Mouse (Mus musculus) spleen, adult 2 months (tissue): ENCODE measurements around the gene Zfp984. TPM values are rescaled to one million over a fixed set of nuclear protein-coding genes. Genes with fewer than 3 reads are reported as not detected.
"Not testable (repeated sequence)": the region's sequence is repeated elsewhere in the genome, so short reads cannot be mapped to it uniquely, and the experiment has no call there.

ENCODE experiments used
- DNase-seq, 2 experiments: peaks; one replicate each; pipeline versions ENCODE4 v3.0.0 to v3.0.0-alpha.2; 2012 to 2021; ENCODE audit warnings: low spot score in 2 of 2, low read depth in 1 of 2
- H3K27ac ChIP-seq: fragments of 200-500 bp; 2 replicates; pipeline ENCODE4 v1.5.1; 2012; ENCODE audit warnings: low read length, inconsistent platforms; ENCODE audit not compliant: insufficient read depth
- H3K27me3 ChIP-seq: fragments of 200-500 bp; 2 replicates; pipeline ENCODE4 v1.6.1; 2012; ENCODE audit warnings: mild to moderate bottlenecking, moderate library complexity, low read length, inconsistent platforms; ENCODE audit not compliant: control insufficient read depth, insufficient read depth
- H3K36me3 ChIP-seq: fragments of 200-500 bp; 2 replicates; pipeline ENCODE4 v1.6.1; 2012; ENCODE audit warnings: mild to moderate bottlenecking, low read length, inconsistent platforms; ENCODE audit not compliant: control insufficient read depth, insufficient read depth
- H3K4me1 ChIP-seq: fragments of 200-500 bp; 2 replicates; pipeline ENCODE4 v1.6.1; 2011; ENCODE audit warnings: inconsistent platforms; ENCODE audit not compliant: control insufficient read depth, insufficient read depth, insufficient read length
- H3K4me3 ChIP-seq: fragments of 200-500 bp; 2 replicates; pipeline ENCODE4 v1.5.1; 2011; ENCODE audit warnings: mild to moderate bottlenecking, inconsistent platforms; ENCODE audit not compliant: insufficient read depth, insufficient read length; ENCODE audit errors: extremely low read depth
- WGBS: fragments of 180-500 bp; shearing (Covaris S2); methylation state at CpG from one replicate; pipeline ENCODE4 v1.1.7; 2018; 5-methylcytosine and 5-hydroxymethylcytosine counted together
- polyA plus RNA-seq: library from polyadenylated mRNA; depleted of rRNA; stranded (reverse); fragments of >200 nt; gene quantifications from 2 replicates; pipeline ENCODE4 v1.2.3, GENCODE M21; 2012; rRNA removed

Gene Zfp984
- polyA plus RNA-seq, 1 experiment, result 0.48 TPM

- DNase-seq, H3K4me1 ChIP-seq, H3K27ac ChIP-seq, H3K27me3 ChIP-seq, H3K36me3 ChIP-seq, H3K4me3 ChIP-seq: not testable (repeated sequence)
These were observed 17.9 kb downstream of the Zfp984 start for GRCm38 (mm10) chr4:147791729-147792128.

- DNase-seq, H3K27me3 ChIP-seq, H3K4me3 ChIP-seq, H3K36me3 ChIP-seq, H3K27ac ChIP-seq, H3K4me1 ChIP-seq: not testable (repeated sequence)
- 92% methylated on average over 14 of the region's 15 CpGs for WGBS
These were observed 63.3 kb downstream of the Zfp984 start for GRCm38 (mm10) chr4:147746255-147746654.

- WGBS, result 45% methylated on average over 63 of the region's 63 CpGs
- not testable (repeated sequence) for H3K4me1 ChIP-seq, H3K36me3 ChIP-seq, H3K27me3 ChIP-seq, DNase-seq, H3K27ac ChIP-seq
- H3K4me3 ChIP-seq, result peak overlapping the region; percentile 48; the same call in 1 of the 2 replicates
These were observed 70.8 kb downstream of the Zfp984 start for GRCm38 (mm10) chr4:147738636-147739369.

Other genes with a start within 250 kb of the Zfp984 start
- gene Zfp979, start 167.3 kb downstream of the Zfp984 start, polyA plus RNA-seq, result 0.16 TPM in 1 of 2 replicates, not detected in the other
- gene Zfp534, start 107.2 kb downstream of the Zfp984 start, polyA plus RNA-seq, result 0.02 TPM in 1 of 2 replicates, not detected in the other
- gene Zfp933, start 38.6 kb upstream of the Zfp984 start, polyA plus RNA-seq, result 0.35 and 0.37 TPM in 2 replicates
- 72.2 and 146 TPM in 2 replicates for gene Miip, start 59.0 kb upstream of the Zfp984 start, polyA plus RNA-seq
- gene Fv1, start 59.2 kb upstream of the Zfp984 start, polyA plus RNA-seq, result 0.64 and 1.1 TPM in 2 replicates
- 18.4 and 18.8 TPM in 2 replicates for gene Mfn2, start 94.9 kb upstream of the Zfp984 start, polyA plus RNA-seq
- 16.2 and 16.7 TPM in 2 replicates for gene Plod1, start 127.0 kb upstream of the Zfp984 start, polyA plus RNA-seq
- gene 2510039O18Rik, start 131.1 kb upstream of the Zfp984 start, polyA plus RNA-seq, result 80.5 and 111 TPM in 2 replicates
- not detected in 2 replicates for gene Nppb, start 176.0 kb upstream of the Zfp984 start, polyA plus RNA-seq
- gene Nppa, start 190.9 kb upstream of the Zfp984 start, polyA plus RNA-seq, result 0.32 TPM in 1 of 2 replicates, not detected in the other
- gene Clcn6, start 229.0 kb upstream of the Zfp984 start, polyA plus RNA-seq, result 9.8 and 12.1 TPM in 2 replicates
- 19.7 and 22.3 TPM in 2 replicates for gene Mthfr, start 229.3 kb upstream of the Zfp984 start, polyA plus RNA-seq